Mouse (Mus musculus) C2C12 (cell line): ENCODE data around the gene Camkmt.

Source experiments
- CEBPB ChIP-seq: IDR thresholded peaks from one replicate; pipeline ENCODE4 v1.6.1; 2011; ENCODE audit warnings: low read depth, mild to moderate bottlenecking, control low read depth, moderate library complexity
- CTCF ChIP-seq: IDR thresholded peaks from one replicate; pipeline ENCODE4 v1.5.1; 2011; ENCODE audit not compliant: control insufficient read depth, insufficient read depth, insufficient read length
- MAX ChIP-seq: IDR thresholded peaks from one replicate; pipeline ENCODE4 v1.6.1; 2011; ENCODE audit warnings: mild to moderate bottlenecking, control low read depth
- MYOD1 ChIP-seq: IDR thresholded peaks from one replicate; pipeline ENCODE4 v1.6.1; 2011; ENCODE audit warnings: low read depth; ENCODE audit not compliant: control insufficient read depth, insufficient read length
- MYOG ChIP-seq: IDR thresholded peaks from one replicate; pipeline ENCODE4 v1.6.1; 2011; ENCODE audit not compliant: control insufficient read depth, insufficient read length; ENCODE audit errors: extremely low read depth
- USF1 ChIP-seq: IDR thresholded peaks from one replicate; pipeline ENCODE4 v1.6.1; 2011; ENCODE audit warnings: low read depth, mild to moderate bottlenecking, control low read depth, moderate library complexity

DNA sequence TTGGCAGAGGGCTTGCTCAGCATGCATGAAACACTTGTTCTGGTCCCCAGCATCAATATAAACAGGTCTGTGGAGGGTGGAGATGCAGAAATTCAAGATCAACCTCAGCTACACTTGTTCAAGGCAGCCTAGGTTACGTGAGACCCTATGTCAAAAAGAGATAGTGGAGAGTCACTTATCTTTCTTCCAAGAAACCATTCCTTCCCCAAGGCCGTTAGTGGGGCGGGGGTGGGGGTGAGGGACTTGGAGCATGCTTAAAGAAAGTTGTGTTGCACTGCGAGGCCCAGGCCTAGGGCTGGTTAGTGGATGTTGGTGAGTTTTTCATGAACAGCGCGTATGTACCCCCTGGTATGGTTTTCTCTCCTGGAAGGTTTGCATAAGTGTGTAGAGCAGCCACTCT lies 292.6 kb downstream of the Camkmt start:
- TF ChIP-seq CTCF (no peak), CEBPB (no peak), MAX (no peak), USF1 (no peak), MYOD1 (no peak), MYOG (no peak)
